Mouse (Mus musculus) erythroid progenitor cell, adult 5-6 weeks (primary cell): Measurements from ENCODE around the gene Eapp. TPM values are rescaled to one million over a fixed set of nuclear protein-coding genes. Genes with fewer than 3 reads are reported as not detected.
A peak's percentile ranks its signal among the peaks of the same experiment; 100 is the strongest.
"Not testable (repeated sequence)": the region's sequence is repeated elsewhere in the genome, so short reads cannot be mapped to it uniquely, and the experiment has no call there.

Source experiments
- ATAC-seq: replicated peaks from 2 replicates; pipeline ENCODE4 v1.8.0; 2016; ENCODE audit warnings: moderate number of reproducible peaks, mild to moderate bottlenecking, moderate TSS enrichment, inconsistent platforms; ENCODE audit not compliant: poor library complexity, low FRiP score, severe bottlenecking
- total RNA-seq, 2 experiments: library from RNA; stranded (forward) in 1 of 2; stranded (reverse) in 1 of 2; fragments of 150-400 nt in 1 of 2; fragments of 186-747, 209-891 nt in 1 of 2; gene quantifications; 2 replicates each; pipeline versions ENCODE4 v1.2.3 to v1.2.4; 2015 to 2017; ENCODE audit warnings: low replicate concordance in 2 of 2

The Eapp gene
- total RNA-seq, 2 experiments from 2014 or later = 46.1 to 48.3 TPM

DNA sequence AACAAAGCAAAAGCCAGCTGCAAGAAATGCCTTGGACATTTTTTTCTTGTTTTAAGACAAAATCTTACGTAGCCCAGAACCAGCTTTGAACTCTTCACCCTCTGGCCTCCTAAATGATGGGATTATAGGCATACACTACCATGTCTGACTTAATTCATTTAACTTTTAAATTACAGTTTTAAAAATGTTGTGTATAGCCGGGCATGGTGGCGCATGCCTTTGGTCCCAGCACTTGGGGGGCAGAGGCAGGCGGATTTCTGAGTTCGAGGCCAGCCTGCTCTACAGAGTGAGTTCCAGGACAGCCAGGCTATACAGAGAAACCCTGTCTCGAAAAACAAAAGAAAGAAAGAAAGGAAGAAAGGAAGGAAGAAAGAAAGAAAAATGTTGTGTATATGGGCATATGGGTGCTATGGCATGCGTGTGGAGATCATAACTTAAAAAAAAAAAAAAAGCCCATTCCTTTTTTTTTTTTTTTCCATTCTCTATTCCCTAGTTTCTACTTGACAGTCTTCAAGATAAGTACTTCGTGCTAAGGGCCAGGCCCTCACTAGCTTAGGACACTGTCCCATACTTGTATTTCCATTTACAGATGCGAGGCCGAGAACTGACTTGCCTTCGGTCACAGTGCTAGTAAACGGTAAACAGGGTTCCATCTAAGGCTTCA is 718 bp downstream of the Eapp start:
- ATAC-seq = peak; percentile 4; the same call in 1 of the 2 replicates

DNA sequence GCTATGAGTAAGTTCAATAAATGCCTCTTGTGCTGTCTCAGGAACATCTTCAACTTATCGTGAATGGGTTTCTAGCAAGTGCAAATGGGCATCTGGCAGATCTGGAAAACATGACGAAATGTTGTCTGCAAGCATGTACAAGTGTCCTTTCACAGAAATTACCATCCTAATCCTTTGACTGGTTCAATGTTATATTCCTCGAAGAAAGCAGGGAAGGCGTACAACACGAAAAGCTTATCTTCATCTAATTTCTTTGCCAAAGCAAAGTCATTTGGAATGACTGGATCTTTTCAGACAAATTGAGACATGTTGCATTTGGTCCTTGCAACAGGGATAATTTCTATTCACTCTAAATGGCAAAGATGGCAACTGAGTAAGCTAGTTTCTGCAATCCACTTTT is 6.6 kb downstream of the Eapp start:
- ATAC-seq = no peak

DNA sequence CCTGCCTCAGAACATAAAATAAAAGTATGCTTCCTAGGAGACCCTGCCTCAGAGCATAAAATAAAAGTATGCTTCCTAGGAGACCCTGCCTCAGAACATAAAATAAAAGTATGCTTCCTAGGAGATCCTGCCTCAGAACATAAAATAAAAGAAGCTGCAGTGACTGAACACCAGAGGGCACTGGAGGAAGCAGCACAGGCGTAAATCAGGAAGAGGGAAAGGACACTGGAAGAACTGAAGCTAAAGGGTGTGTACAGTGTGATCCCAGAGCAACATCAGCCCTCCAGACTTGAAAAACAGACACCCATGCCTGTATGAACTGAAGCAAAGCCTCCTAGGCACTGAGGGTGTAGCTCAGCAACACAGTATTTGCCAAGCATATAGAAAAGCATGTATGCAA is 12.5 kb downstream of the Eapp start:
- no peak for ATAC-seq

DNA sequence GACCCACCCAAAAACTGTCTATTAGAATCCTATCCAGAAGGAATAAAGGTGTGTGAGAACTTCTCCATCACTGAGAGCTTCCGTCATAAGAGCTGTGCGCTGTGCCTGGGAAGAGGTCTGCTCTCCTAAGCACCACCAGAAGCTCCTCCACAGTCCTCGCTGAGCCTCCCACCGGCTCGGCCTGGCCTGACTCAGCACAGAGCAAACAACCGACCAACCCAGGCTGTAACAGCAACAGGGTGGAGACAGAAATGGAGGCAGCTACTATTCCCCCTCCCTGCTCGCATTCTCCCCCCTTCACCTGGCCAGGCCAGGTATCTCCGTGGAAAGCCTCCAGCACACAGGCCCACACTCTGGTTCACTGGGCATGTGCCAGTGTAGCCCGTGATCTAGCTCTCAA is 19.0 kb downstream of the Eapp start:
- no peak for ATAC-seq

DNA sequence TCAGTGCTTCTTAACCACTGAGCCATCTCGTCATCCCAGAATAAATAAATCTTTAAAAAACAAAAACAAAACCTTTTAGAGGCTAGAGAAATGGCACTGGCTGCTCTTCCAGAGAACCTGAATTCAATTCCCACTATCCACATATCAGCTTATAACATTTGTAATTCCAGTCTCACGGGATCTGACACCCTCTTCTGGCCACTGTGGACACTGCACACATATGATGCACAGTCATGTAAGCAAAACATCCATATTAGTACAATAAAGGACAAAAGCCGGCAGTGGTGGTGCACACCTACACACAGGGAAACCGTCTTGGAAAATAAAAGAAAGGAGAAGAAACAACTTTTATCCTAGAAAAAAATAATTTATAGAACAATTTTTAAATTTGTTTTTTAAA is 20.3 kb downstream of the Eapp start:
- ATAC-seq = no peak

DNA sequence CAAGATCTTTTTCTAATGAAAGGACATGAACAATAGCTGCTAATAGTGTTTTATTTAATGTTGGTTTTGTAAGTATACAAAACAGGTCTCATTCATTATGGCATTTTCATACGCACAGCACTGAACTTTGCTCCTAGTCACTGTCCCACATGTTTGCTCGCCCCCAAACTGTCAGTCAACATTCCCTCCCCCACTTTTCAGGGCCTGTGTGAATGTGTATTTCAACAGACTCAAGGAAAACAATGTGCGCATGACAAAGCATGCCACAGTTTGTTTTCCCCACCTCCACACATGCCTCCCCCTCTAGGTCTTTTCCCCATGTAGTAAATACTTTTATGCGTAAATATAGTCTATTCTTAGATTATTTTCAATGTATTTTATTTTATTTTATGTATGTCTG is 24.4 kb downstream of the Eapp start:
- no peak for ATAC-seq

DNA sequence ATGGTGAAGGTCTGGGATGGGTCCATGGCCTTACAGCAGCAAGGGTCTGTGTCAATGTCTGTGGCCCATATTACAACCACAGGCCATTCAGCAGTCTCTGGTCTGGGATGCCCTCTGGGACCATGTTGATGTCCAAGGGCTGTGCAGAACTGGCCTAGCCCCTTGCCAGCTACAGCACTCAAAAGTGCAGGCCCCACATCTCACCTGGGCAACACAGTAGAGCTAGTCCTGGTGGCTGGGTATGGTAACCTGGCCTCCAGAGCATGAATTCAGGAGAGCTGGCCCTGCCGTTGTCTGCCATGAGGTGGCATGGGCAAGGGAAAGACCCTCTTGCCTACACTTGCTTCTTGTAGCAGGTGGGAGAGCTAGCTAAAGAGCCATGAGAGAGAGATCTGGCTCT is 27.6 kb downstream of the Eapp start:
- no peak for ATAC-seq

DNA sequence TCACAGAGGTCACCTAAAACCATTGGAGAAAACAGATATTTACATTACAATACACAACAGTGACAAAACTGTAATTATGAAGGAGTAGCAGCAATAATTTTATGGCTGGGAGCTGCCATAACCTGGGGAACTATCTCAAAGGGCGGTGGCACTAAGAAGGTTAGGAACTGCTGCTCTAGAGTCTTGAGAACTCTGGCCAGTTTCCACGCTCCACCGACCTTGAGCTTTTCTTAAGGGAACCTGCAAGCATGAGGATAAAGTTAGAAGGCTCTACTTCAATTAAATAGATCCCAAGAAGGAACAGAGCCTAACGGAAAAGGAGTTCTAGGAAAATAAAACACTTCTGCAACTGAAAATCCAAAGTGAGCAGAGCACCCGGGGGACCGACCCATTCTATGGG is 30.2 kb downstream of the Eapp start:
- ATAC-seq = no peak

DNA sequence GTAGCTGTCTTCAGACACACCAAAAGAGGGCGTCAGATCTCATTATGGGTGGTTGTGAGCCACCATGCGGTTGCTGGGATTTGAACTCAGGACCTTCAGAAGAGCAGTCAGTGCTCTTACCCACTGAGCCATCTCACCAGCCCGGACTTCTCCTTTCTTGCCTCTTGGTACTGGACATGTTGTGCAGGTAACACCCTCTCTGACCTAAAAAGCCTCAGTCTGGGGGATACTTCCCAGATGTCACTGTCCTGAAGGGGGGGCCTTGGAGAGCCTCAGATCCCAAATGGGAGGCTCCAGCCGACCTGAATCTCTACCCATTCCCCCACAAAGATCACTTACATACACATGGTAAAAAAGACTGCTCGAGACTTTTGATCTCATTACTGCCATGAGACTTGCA is 34.2 kb downstream of the Eapp start:
- ATAC-seq = not testable (repeated sequence)

DNA sequence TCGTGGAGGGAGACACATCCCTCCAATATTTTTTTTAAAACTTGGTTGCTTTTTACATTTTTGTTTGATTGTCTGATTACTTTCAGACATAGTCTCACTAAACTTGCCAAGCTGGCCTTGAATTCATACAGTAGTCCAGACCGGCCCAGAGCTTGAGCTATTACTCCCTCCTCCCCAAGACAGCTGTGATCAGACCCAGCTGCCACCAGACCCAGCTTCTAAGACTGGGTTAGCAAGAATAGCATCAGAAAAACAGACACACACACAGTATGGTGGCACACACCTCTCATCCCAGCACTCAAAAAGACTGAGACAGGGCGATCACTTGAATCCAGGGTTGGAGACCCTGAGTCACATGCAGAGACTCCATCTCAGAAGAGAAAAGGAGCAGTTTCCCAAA is 35.8 kb downstream of the Eapp start:
- ATAC-seq = no peak

DNA sequence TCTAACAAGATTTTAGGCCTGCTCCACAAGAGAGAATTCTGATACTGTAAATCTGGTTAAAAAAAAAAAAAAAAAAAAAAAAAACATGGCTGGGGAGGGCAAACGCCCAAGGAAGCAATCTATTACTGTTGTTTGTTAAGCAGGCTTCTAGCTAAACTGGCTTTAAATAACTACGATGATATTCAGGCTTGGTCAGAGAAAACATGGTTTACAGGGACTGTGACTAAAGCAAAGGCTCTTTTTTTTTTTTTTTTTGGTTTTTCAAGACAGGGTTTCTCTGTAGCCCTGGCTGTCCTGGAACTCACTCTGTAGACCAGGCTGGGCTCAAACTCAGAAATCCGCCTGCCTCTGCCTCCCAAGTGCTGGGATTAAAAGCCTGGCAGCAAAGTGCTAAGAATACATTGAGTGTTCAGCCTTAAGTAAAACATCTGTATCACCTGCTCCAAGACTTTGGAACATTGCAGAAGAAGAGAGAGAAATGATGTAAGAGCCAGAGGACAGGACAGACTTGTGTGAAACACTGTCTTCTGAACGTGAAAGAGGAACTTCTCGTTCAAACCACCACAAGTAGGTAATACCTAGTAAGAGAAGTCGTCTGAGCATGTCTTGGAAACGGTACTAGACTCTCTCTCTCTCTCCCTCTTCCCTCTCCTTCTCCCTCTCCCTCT is 37.1 kb downstream of the Eapp start:
- no peak for ATAC-seq

DNA sequence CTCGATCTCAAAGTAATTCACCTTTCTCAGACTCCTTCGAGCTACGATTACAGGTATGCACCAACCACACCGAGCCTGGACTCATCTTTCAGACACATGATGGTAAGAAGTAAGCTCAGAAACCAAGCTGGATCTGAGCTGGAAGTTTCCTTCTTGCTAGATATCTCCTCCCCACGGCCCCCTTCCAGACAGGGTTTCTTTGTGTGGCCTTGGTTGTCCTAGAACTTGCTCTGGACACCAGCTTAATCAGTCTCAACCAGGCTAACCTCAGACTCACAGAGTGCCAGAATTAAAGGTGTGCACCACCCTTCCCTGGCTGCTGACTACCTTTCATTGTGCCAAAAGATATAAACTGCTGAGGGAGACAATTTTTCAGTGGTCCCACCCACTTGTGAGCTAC is 37.7 kb downstream of the Eapp start:
- ATAC-seq = no peak

DNA sequence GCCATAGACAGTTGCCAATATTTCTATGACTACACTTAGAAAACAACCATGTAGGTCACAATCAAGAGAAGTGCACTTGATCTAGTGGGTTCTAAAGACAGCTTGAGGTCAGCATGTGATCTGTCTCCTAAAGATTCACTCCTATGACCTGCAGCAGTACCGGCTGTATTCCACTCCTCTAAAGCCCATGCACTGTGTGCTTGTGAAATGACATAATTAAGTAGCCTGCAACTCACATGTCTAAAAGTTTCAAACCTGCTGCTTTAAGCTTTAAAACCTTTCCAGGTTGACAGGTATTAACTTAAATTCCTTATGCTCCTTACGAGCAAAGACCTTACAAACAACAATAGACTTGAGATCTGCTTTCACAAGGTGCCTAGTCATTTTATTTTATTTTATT is 38.5 kb downstream of the Eapp start:
- no peak for ATAC-seq

DNA sequence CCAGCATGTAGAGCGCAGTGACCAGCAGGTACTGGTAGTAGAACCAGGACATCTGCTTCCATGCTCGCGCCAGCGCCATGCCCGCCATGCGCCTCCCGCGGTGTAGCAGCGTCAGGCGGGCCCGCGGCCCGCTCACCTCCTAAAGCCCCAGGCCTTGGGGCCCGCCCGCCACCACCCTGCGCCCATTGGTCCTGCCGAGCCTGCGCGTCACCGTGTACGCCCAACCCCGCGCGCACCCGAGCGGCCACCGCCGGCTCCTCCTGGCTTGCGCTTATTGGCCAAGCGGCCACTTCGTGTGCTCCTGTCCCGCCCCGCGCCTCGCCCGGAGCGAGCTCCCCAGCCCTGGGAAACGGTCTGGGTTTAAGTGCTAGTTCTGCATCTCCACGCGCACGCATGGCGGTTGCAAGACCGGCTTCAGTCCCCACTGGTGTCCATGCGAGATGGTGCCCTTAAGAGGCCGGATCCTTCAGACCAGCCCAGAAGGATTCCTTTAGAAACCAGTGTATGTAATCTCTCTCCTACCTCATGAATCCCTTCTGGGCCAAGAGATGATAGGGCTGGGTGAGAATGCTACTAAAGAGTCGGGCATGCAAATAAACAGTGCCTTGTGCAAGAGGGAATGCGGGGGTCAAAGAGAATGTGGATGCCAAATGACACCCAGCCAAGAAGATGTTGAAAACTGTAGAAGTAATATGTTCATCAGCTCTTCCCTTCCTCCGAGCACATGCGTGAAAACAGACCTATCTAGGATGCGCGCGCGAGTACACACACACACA is 39.1 kb downstream of the Eapp start, which contains the start of gene Sptssa:
Gene Sptssa, minus strand, starts transcription at position 178 of the 776 bp plus-strand sequence.
- ATAC-seq = peak; percentile 98

DNA sequence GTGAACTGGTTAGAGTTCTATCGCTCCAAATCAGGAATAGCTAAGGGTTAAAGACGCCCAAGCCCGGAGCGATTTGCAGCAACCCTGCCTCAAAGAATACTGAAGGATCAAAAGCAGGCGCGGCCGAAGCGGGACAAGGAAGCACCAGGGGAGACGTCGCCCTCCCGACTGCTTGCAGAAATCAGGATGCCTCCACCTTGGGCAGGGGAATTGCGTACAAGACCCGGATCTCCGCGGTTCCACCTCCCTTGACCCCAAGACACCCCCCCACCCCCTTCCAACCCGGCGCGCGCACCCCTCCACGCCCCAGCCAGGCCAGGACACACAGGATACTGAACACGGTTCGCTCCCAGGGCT is 39.7 kb downstream of the Eapp start:
- peak; percentile 35; the same call in 1 of the 2 replicates for ATAC-seq

DNA sequence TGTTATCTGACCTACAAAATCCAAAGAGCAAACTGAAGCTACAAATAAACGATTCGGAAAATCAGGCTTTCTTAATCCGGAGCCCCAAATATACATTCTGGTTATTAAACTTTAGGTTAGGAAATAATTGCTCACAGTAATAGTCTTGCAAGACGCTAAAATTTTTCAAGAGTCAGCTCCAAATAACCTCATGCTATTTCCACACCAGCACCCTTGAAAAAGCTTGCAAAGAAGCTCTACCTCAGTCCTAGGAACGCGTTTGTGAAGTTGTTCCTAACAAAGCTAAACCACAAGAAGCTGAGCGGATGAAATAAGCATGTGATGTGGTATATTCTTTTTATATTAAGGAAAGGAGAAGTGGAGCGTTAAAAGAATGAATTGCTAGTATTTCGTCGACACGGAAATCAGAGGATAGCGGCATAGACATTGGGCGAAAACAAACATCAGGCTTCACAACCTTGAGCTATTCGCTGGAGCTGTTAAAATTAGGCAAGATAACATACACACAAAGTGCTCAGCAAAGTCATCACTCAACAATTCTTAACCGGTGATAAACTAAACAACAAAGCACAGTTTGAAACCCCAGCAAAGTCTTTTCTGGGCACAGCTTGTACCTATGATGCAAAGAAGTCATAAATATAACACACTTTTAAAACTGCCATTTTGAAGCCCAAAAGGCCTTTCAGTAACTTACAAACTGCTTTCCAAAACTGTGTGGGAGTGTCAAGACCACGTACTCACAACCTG is 40.2 kb downstream of the Eapp start:
- no peak for ATAC-seq

DNA sequence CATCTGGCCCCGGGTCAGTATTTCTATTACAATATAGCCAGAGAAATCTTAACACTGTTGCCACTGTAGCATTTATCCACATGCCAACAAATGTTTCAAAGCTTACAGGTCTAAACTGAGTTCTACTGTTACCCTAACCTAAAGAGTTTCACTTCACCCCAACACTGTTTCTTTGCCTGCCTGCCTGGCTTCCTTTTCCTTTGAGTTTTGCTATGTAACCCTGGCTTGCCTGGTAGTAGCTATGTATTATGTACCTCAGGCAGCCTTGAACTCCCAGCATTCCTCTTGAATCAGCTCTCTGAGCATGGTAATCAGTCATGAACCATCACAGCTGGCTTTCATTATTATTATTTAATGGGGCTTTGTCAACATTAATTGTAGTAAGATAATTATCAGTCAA is 41.0 kb downstream of the Eapp start:
- ATAC-seq = no peak

DNA sequence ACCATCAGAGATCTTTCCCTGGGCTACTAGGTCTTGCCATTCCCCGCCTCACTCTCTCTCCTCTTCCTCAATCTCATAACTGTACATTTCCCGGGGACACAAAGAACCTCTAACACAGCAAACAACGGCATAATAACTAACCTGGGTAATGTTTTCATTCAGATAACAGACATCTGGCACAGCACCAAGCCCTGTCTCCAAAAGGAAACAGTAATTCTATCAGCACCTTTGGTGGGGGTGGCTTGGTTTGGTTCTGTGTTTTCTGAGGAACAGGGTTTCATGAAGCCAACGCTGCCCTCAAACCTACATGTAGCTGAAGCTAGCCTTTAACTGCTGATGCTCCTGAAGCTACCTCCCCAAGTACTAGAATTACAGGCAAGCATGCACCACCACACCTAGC is 41.6 kb downstream of the Eapp start:
- no peak for ATAC-seq

DNA sequence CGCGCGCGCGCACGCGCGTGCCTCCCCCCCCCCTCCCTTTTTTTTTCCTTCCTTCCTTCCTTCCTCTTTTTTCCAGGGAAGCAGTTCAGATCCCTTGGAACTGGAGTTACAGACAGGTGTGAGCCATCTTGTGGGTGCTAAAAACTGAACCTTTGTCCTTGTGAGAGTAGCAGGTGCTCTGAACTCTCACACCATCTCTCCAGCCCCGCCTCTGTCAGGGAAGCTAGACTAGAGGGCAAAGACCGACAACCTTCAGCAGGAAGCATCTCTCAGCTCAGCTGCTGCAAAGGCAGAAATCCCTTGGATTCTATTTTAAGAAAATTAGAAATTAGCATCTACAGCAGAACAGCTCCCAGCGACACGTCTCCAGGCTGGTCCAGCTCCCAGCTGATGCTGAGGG is 43.4 kb downstream of the Eapp start:
- ATAC-seq = no peak

DNA sequence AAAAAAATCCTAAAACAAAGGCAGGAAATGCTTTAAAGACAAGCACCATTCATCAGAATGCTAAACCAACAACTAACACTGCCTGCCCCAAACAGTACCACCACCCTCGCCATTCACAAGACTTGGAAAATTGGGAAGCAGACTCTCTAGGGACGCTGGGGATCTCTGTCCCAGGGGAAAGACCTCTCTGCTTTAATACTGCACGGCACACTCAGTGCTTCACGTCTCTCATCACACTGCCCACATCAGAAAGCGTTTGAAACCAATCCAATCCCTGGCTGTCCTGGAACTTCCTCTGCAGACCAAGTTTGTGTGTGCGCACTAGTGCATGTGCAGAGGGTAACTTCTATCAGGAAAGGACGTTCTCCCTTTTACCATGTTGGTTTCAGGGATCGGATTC is 43.9 kb downstream of the Eapp start:
- ATAC-seq = no peak
